In the genomic region with DNA sequence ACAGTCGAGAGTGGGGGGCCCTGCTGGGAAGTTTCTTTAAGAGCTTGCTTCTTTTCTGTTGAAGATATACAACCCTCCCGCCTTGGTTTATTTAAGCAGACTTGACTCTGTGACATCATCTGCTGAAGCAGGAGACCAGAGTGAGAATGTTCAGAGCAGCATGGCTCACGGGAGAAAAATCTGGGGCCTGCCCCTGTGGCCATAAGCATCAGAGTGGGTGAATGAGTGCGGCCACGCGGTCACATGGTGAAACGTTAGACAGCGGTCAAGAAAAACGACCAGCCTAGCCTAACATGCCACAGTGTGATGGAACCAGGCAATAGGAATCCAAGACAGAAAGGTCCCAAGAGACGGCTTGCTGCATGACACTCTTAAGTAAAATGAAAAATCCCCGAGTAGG, we compare ENCODE assay signal across 25 mouse cellular contexts.
DNase-seq lines count a peak whose midpoint lies in the region; ATAC-seq and TF ChIP-seq lines count a peak whose summit lies in the region.
"Had no signal": no experiment of that assay in that cellular context is flagged by ENCODE, and none has a peak within 500 bp of the region (broad histone marks: within the 10 kb centered on the region; RNA-seq: fewer than 3 reads in every experiment).

No protein-coding gene starts in this region.

- 0 out of 2 replicates have a peak overlapping the region, but pooled peaks have one; percentile 5 for H3K27ac ChIP-seq in embryonic facial prominence, embryonic 13.5 days
- H3K27ac ChIP-seq in embryonic facial prominence, embryonic 10.5 days (replicated peaks): no peak overlapping the region
- H3K27ac ChIP-seq in limb, embryonic 12.5 days: peak overlapping the region; percentile 24; the same call in 1 of the 2 replicates
- no peak overlapping the region for H3K27ac ChIP-seq in limb, embryonic 10.5 days
- H3K27ac ChIP-seq in midbrain, embryonic 15.5 days: no peak overlapping the region
- H3K27ac ChIP-seq: embryonic facial prominence, embryonic 12.5 days; embryonic facial prominence, embryonic 15.5 days; forebrain, embryonic 10.5 days; forebrain, embryonic 12.5 days had no signal

- H3K4me3 ChIP-seq in embryonic facial prominence, embryonic 13.5 days: no peak overlapping the region
- H3K4me3 ChIP-seq in embryonic facial prominence, embryonic 10.5 days: no peak overlapping the region
- H3K4me3 ChIP-seq in limb, embryonic 12.5 days (replicated peaks): no peak overlapping the region
- no peak overlapping the region for H3K4me3 ChIP-seq in limb, embryonic 10.5 days
- H3K4me3 ChIP-seq in E14TG2a.4 (replicated peaks; ENCODE audit: low read length): peak overlapping the region; percentile 24; the same call in 1 of the 2 replicates
- no peak overlapping the region for H3K4me3 ChIP-seq in midbrain, embryonic 15.5 days
- H3K4me3 ChIP-seq: embryonic facial prominence, embryonic 12.5 days; embryonic facial prominence, embryonic 15.5 days; erythroblast, embryonic 14.5 days; forebrain, embryonic 10.5 days; forebrain, embryonic 12.5 days had no signal

- H3K36me3 ChIP-seq in embryonic facial prominence, embryonic 13.5 days: no peaks in the 10 kb centered on the region
- no peaks in the 10 kb centered on the region for H3K36me3 ChIP-seq in embryonic facial prominence, embryonic 10.5 days (replicated peaks)
- H3K36me3 ChIP-seq in limb, embryonic 12.5 days: no peaks in the 10 kb centered on the region
- H3K36me3 ChIP-seq in limb, embryonic 10.5 days: no peaks in the 10 kb centered on the region
- no peaks in the 10 kb centered on the region for H3K36me3 ChIP-seq in E14TG2a.4 (ENCODE audit: insufficient read depth, low read length)
- H3K36me3 ChIP-seq in midbrain, embryonic 15.5 days (replicated peaks): no peaks in the 10 kb centered on the region
- H3K36me3 ChIP-seq: embryonic facial prominence, embryonic 12.5 days; embryonic facial prominence, embryonic 15.5 days; forebrain, embryonic 10.5 days; forebrain, embryonic 12.5 days had no signal

- no peak for DNase-seq in embryonic facial prominence, embryonic 10.5 days (ENCODE audit: low spot score)
- DNase-seq in limb, embryonic 10.5 days (ENCODE audit: low spot score): no peak
- DNase-seq in 3134 (ENCODE audit: extremely low read depth, insufficient read length, low spot score) (peak; percentile 80), adipocyte (ENCODE audit: low spot score) (no peak)
- DNase-seq: adrenal gland, adult 8-10 months; adrenal gland, postnatal 14 days; adrenal gland, postnatal 36 days; cerebellum, adult 11-12 months; cerebellum, adult 2 months; cerebellum, adult 9-10 months; cerebellum, postnatal 10 days; cerebellum, postnatal 36 days; embryo, embryonic 11 days had no signal

- no peak for ATAC-seq in embryonic facial prominence, embryonic 13.5 days (ENCODE audit: insufficient number of reproducible peaks, insufficient read depth, low FRiP score, low TSS enrichment, low read depth)
- no peak for ATAC-seq in limb, embryonic 12.5 days (ENCODE audit: insufficient number of reproducible peaks, insufficient read depth, low FRiP score, low TSS enrichment, low read depth)
- no peak for ATAC-seq in midbrain, embryonic 15.5 days (replicated peaks)
- ATAC-seq: CD4-positive, CD25-positive, alpha-beta regulatory T cell, adult 4 months; forebrain, embryonic 14.5 days; forebrain, embryonic 16.5 days had no signal

- H3K4me1 ChIP-seq in embryonic facial prominence, embryonic 13.5 days: peaks cover 24% of the 10 kb centered on the region
- H3K4me1 ChIP-seq in embryonic facial prominence, embryonic 10.5 days: peaks cover 12% of the 10 kb centered on the region
- peaks cover 17% of the 10 kb centered on the region for H3K4me1 ChIP-seq in limb, embryonic 12.5 days (replicated peaks)
- peaks cover 14% of the 10 kb centered on the region for H3K4me1 ChIP-seq in limb, embryonic 10.5 days
- peaks cover 72% of the 10 kb centered on the region for H3K4me1 ChIP-seq in E14TG2a.4 (replicated peaks; ENCODE audit: low read depth, low read length)
- peaks cover 5% of the 10 kb centered on the region; the same call in 1 of the 2 replicates for H3K4me1 ChIP-seq in midbrain, embryonic 15.5 days

- no peak overlapping the region for H3K4me2 ChIP-seq in embryonic facial prominence, embryonic 13.5 days
- no peak overlapping the region for H3K4me2 ChIP-seq in limb, embryonic 12.5 days
- H3K4me2 ChIP-seq in midbrain, embryonic 15.5 days: no peak overlapping the region
- H3K4me2 ChIP-seq: embryonic facial prominence, embryonic 12.5 days; embryonic facial prominence, embryonic 15.5 days; forebrain, embryonic 12.5 days had no signal

- H3K9me3 ChIP-seq in embryonic facial prominence, embryonic 13.5 days: 0 out of 2 replicates have a peak, but pooled peaks cover 13% of the 10 kb centered on the region
- peaks cover 14% of the 10 kb centered on the region for H3K9me3 ChIP-seq in embryonic facial prominence, embryonic 10.5 days
- peaks cover 19% of the 10 kb centered on the region for H3K9me3 ChIP-seq in limb, embryonic 12.5 days
- peaks cover 7% of the 10 kb centered on the region; the same call in 1 of the 2 replicates for H3K9me3 ChIP-seq in limb, embryonic 10.5 days (replicated peaks)
- H3K9me3 ChIP-seq in E14TG2a.4 (ENCODE audit: low read length): peaks cover 13% of the 10 kb centered on the region
- no peaks in the 10 kb centered on the region; the same call in 1 of the 2 replicates for H3K9me3 ChIP-seq in midbrain, embryonic 15.5 days

- TF ChIP-seq CTCF in E14TG2a.4 (conservative IDR thresholded peaks at IDR 0.05; ENCODE audit: low read length): no peak

- no peak overlapping the region for H3K9ac ChIP-seq in embryonic facial prominence, embryonic 13.5 days
- no peak overlapping the region for H3K9ac ChIP-seq in limb, embryonic 12.5 days (replicated peaks)
- H3K9ac ChIP-seq in midbrain, embryonic 15.5 days: no peak overlapping the region
- H3K9ac ChIP-seq: embryonic facial prominence, embryonic 12.5 days; embryonic facial prominence, embryonic 15.5 days; forebrain, embryonic 12.5 days had no signal

- H3K27me3 ChIP-seq in embryonic facial prominence, embryonic 13.5 days: no peaks in the 10 kb centered on the region
- no peaks in the 10 kb centered on the region for H3K27me3 ChIP-seq in embryonic facial prominence, embryonic 10.5 days (replicated peaks; ENCODE audit: low read depth, poor library complexity, severe bottlenecking)
- no peaks in the 10 kb centered on the region for H3K27me3 ChIP-seq in limb, embryonic 12.5 days
- H3K27me3 ChIP-seq in limb, embryonic 10.5 days (ENCODE audit: low read depth, poor library complexity, severe bottlenecking): no peaks in the 10 kb centered on the region
- H3K27me3 ChIP-seq in E14TG2a.4 (ENCODE audit: insufficient read depth, low read length): no peaks in the 10 kb centered on the region
- no peaks in the 10 kb centered on the region for H3K27me3 ChIP-seq in midbrain, embryonic 15.5 days (replicated peaks)
- H3K27me3 ChIP-seq: embryonic facial prominence, embryonic 12.5 days; embryonic facial prominence, embryonic 15.5 days; forebrain, embryonic 12.5 days had no signal

- WGBS in embryonic facial prominence, embryonic 13.5 days: 76% methylated on average over 11 of the region's 11 CpGs
- WGBS in embryonic facial prominence, embryonic 10.5 days: 86% methylated on average over 11 of the region's 11 CpGs
- 78% methylated on average over 11 of the region's 11 CpGs for WGBS in limb, embryonic 12.5 days
- WGBS in limb, embryonic 10.5 days: 84% methylated on average over 11 of the region's 11 CpGs
- 82% methylated on average over 11 of the region's 11 CpGs for WGBS in midbrain, embryonic 15.5 days

Comparison
In these comparisons a context has a peak if more than half of its experiments do, and no peak if none do; other contexts are left out.
1. H3K27ac ChIP-seq: peak in embryonic facial prominence, embryonic 13.5 days (single experiment) and limb, embryonic 12.5 days (single experiment); none in embryonic facial prominence, embryonic 10.5 days (single experiment), limb, embryonic 10.5 days (single experiment) and midbrain, embryonic 15.5 days (single experiment).